Mouse (Mus musculus) stomach, embryonic 15.5 days (tissue): Measurements from ENCODE around the gene Sec1. TPM values are rescaled to one million over a fixed set of nuclear protein-coding genes. Genes with fewer than 3 reads are reported as not detected.

Experiments
- ATAC-seq: fragments of 200-750 bp; cut with Nextera tagmentation; 2 replicates; pipeline ENCODE4 v1.8.0; 2017; ENCODE audit warnings: low read depth, moderate number of reproducible peaks, moderate TSS enrichment; ENCODE audit not compliant: insufficient read depth, low FRiP score
- H3K27ac ChIP-seq: fragments of 300-500 bp; sonication (generic); 2 replicates; pipeline ENCODE4 v1.5.1; 2015; ENCODE audit warnings: mild to moderate bottlenecking, inconsistent platforms
- H3K27me3 ChIP-seq: fragments of 300-500 bp; sonication (generic); replicated peaks from 2 replicates; pipeline ENCODE4 v1.6.1; 2015; ENCODE audit warnings: inconsistent platforms
- H3K36me3 ChIP-seq: fragments of 300-500 bp; sonication (generic); 2 replicates; pipeline ENCODE4 v1.6.1; 2015; ENCODE audit warnings: inconsistent platforms
- H3K4me1 ChIP-seq: fragments of 300-500 bp; sonication (generic); 2 replicates; pipeline ENCODE4 v1.6.1; 2015; ENCODE audit warnings: inconsistent platforms
- H3K4me2 ChIP-seq: fragments of 300-500 bp; sonication (generic); 2 replicates; pipeline ENCODE4 v1.6.1; 2015; ENCODE audit warnings: mild to moderate bottlenecking, inconsistent platforms
- H3K4me3 ChIP-seq: fragments of 300-500 bp; sonication (generic); replicated peaks from 2 replicates; pipeline ENCODE4 v1.5.1; 2015; ENCODE audit warnings: inconsistent platforms
- H3K9ac ChIP-seq: fragments of 300-500 bp; sonication (generic); 2 replicates; pipeline ENCODE4 v1.6.1; 2015; ENCODE audit warnings: inconsistent platforms
- H3K9me3 ChIP-seq: fragments of 300-500 bp; sonication (generic); 2 replicates; pipeline ENCODE4 v1.6.1; 2016; ENCODE audit warnings: inconsistent platforms
- WGBS: fragments of 180-500 bp; shearing (Covaris S2); methylation state at CpG from one replicate; pipeline ENCODE4 v1.1.7; 2015; 5-methylcytosine and 5-hydroxymethylcytosine counted together
- polyA plus RNA-seq: library from polyadenylated mRNA; unstranded; fragments of >200 nt; fragmentation: Nextera tagmentation; extraction: Ambion mirVana; gene quantifications from 2 replicates; pipeline ENCODE4 v1.2.1, GENCODE M21; 2015

Sec1 gene
- polyA plus RNA-seq, 1 experiment from 2014 or later, result 3.6 TPM

DNA sequence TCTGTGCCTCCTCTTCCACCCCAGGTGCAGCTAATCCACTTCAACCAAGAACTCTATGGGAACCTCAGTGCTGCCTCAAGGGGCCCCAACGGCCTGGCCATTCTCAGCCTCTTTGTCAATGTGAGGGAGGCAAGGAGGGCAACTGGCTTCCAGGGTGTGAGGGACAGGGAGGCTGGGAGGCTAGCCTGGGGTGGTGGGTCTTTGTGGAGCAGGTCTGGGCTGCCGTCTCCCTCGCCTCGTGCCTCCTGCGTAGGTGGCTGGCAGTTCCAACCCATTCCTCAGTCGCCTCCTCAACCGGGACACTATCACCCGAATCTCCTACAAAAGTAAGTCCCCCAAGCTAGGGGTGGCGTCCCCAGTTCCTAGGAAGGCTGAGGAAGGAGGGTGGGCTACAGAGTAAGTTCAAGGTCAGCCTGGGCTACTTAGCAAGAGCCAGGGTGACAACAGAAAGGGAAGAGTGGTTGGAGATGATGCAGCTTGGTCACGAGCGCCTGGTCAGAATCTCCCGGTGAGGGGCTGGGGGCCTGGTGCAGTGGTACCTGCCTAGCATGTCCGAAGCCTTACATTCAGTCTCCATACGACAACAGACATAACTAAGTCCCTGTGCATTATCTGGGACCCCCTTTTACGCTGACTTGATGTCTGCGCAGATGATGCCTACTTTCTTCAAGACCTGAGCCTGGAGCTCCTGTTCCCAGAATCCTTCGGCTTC lies 8.8 kb upstream of the Sec1 start:
- Histone ChIP-seq H3K9ac (no peak overlapping the region), H3K4me1 (peaks cover 50% of the 10 kb centered on the region), H3K9me3 (no peaks in the 10 kb centered on the region), H3K27me3 (peaks cover 21% of the 10 kb centered on the region), H3K4me3 (no peak overlapping the region), H3K36me3 (no peaks in the 10 kb centered on the region), H3K27ac (no peak overlapping the region), H3K4me2 (no peak overlapping the region)
- 90% methylated on average over 17 of the region's 17 CpGs for WGBS
- ATAC-seq, result no peak

DNA sequence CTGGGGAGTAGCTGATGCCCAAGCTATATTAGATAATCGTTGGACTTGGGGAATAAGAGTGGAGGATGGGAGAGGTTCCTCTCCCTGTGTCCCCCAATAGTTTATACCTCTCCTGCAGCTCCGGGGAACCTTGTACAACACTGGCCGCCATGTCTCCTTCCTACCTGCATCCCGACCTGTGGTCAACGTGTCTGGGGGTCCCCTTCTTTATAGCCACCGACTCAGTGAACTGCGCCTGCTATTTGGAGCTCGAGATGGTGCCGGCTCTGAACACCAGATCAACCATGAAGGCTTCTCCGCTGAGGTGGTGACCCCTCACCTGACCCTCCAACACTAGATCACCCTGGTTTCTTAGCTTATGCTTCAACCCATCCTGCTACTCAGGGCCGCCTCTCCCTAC lies 8.1 kb upstream of the Sec1 start:
- ATAC-seq, result no peak
- peaks cover 21% of the 10 kb centered on the region for H3K27me3 ChIP-seq
- no peak overlapping the region for H3K27ac ChIP-seq
- H3K4me3 ChIP-seq, result no peak overlapping the region
- peaks cover 44% of the 10 kb centered on the region for H3K4me1 ChIP-seq
- no peak overlapping the region for H3K9ac ChIP-seq
- H3K9me3 ChIP-seq, result no peaks in the 10 kb centered on the region
- H3K4me2 ChIP-seq, result no peak overlapping the region
- 91% methylated on average over 11 of the region's 11 CpGs for WGBS
- H3K36me3 ChIP-seq, result no peaks in the 10 kb centered on the region

DNA sequence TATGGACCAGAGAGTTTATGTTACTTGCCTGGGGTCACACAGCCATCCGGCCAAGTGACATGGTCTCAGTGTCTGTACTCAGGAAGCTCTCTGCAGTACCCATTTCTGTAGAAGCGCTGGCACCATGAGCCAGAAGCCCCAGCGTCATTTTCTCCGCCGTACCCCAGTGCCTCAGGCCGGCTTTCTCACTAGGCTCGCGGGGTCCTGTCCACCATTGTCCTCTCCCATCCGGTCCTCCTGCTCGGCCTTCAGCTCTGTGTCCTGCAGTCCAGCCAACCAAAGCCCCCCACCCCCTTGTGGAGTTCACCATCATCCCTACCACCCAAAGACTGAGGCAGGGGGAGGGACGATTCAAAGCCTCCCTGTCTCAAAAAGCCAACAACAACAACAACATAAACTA lies 7.4 kb upstream of the Sec1 start:
- WGBS, result 85% methylated on average over 11 of the region's 11 CpGs

DNA sequence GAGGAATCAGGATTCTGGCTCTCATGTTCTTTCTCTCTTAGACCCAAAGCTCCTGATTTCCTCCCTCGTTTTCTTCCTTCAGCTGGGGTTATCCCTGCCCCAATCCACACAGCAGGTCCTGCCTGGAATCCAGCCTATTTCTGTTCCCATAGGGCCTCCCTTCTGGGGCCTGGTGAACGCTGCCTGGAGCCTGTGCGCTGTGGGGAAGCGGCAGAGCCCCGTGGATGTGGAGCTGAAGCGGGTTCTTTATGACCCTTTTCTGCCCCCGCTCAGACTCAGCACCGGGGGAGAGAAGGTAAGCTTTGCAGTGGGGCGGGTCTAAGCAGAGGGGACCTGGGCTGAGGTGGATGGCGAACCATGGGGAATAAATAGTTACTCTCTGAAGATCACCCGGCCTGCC lies 6.9 kb upstream of the Sec1 start:
- Histone ChIP-seq H3K27ac (peak overlapping the region; percentile 69; the same call in 1 of the 2 replicates), H3K36me3 (no peaks in the 10 kb centered on the region), H3K9me3 (no peaks in the 10 kb centered on the region), H3K4me2 (peak overlapping the region; percentile 83), H3K9ac (no peak overlapping the region), H3K4me3 (peak overlapping the region; percentile 43), H3K27me3 (peaks cover 21% of the 10 kb centered on the region), H3K4me1 (peaks cover 32% of the 10 kb centered on the region)
- ATAC-seq, result no peak
- WGBS, result 33% methylated on average over 11 of the region's 11 CpGs

More for the DNA sequence above, 7.4 kb upstream of the Sec1 start:
- no peak for ATAC-seq
- H3K27ac ChIP-seq, result no peak overlapping the region
- H3K4me3 ChIP-seq, result no peak overlapping the region
- H3K9me3 ChIP-seq, result no peaks in the 10 kb centered on the region
- no peaks in the 10 kb centered on the region for H3K36me3 ChIP-seq
- H3K4me1 ChIP-seq, result peaks cover 37% of the 10 kb centered on the region
- peaks cover 21% of the 10 kb centered on the region for H3K27me3 ChIP-seq
- no peak overlapping the region for H3K9ac ChIP-seq
- no peak overlapping the region for H3K4me2 ChIP-seq

DNA sequence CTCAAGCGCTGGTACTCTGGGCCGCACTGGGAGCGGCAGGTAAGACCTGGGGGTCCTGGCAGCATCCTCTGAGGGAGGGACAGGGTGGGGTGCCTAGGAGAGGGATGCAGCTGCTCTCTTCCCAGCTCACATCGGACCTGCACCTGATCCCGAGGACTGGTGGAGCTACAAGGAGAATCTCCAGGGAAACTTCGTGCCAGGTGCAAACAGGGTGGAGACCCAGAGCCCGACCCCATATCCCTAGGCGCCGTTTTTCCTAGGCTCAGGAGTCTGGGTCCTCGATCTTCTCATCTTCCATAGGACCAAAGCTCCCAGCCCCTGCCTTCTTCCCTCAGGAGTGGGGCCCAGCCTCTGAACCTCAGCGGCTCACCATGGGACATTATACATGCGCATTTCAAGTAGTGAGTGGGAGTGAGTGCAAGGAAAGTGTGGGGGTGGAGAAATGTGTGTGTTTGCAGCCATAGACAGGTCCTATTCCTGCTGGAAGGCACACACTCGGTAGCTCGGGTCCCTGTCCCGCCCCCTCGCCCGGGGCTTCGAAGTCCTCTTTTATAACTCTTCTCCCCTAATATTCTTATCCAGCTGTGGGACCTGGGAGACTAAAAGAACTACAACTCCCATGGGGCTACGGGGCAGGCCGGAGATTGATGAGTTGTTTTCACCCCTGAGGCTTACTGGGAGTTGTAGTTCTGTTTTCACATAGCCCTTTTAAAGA lies 6.3 kb upstream of the Sec1 start:
- Histone ChIP-seq H3K9me3 (no peaks in the 10 kb centered on the region), H3K27ac (no peak overlapping the region), H3K4me3 (peak overlapping the region; percentile 43), H3K4me1 (peaks cover 26% of the 10 kb centered on the region), H3K27me3 (peaks cover 21% of the 10 kb centered on the region), H3K4me2 (peak overlapping the region; percentile 83), H3K36me3 (no peaks in the 10 kb centered on the region), H3K9ac (peak overlapping the region; percentile 9; the same call in 1 of the 2 replicates)
- under 1% methylated on average over 20 of the region's 20 CpGs for WGBS
- no peak for ATAC-seq

DNA sequence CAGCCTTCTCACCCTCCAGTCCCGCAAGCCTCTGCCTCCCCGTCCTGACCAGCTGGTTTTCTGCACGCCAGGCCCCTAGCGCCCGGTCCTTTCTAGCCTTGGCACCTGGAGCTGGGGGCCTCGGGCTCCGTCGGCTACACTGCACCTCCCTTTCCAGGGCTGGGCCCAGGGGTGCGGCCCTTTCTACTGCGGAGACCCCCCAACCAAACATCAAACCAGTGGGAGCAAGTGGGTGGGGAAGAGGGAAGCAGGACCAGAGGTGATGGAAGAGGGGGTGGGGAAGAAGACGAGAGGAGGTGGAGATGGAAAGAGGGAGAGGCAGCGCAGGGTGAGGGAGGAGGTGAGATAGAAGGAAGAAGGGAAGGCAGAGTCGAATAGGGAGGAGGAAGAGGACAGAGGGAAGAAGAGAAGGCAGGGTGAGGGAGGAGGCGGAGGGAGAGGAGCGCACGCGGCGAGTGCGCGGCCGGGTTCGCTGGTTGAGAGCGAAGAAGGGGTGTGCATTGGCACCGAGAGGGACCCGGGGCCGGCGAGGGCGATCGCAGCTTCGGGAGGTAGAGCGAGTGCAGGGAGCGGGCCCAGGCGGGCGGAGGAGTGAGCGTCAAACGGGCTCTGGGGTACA lies 5.4 kb upstream of the Sec1 start, which contains the start of gene Car11:
TSS of gene Car11 (plus strand) at position 321 of the 619 bp plus-strand sequence.
- Histone ChIP-seq H3K36me3 (no peaks in the 10 kb centered on the region), H3K4me1 (peaks cover 22% of the 10 kb centered on the region), H3K9me3 (no peaks in the 10 kb centered on the region), H3K9ac (peak within 1 kb of the TSS; percentile 9; the same call in 1 of the 2 replicates), H3K4me3 (peak within 1 kb of the TSS; percentile 43), H3K4me2 (peak within 1 kb of the TSS; percentile 83), H3K27ac (no peak within 1 kb of the TSS), H3K27me3 (peaks cover 21% of the 10 kb centered on the region)
- WGBS, result 2% methylated on average over 36 of the region's 36 CpGs
- no peak for ATAC-seq

DNA sequence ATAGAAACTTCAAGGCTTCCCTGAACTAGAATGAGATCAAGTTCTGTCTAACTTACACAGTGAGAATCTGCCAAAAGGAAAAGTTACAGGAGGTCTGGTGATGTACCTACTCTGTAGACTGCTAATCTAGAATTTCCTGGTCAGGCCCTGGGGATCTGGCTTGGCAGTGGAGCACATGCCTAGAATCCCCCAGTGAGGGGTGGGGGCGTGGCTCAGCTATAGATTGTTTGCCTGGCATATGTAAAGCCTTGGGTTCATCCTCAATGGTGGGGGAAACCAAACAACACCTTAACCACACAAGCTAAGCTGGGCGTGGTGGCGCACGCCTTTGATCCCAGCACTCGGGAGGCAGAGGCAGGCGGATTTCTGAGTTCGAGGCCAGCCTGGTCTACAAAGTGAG lies 3.7 kb upstream of the Sec1 start:
- H3K4me2 ChIP-seq, result no peak overlapping the region
- H3K27ac ChIP-seq, result no peak overlapping the region
- H3K9ac ChIP-seq, result no peak overlapping the region
- 77% methylated on average over 7 of the region's 7 CpGs for WGBS
- peaks cover 13% of the 10 kb centered on the region for H3K4me1 ChIP-seq
- H3K4me3 ChIP-seq, result no peak overlapping the region
- H3K36me3 ChIP-seq, result no peaks in the 10 kb centered on the region
- no peak for ATAC-seq
- no peaks in the 10 kb centered on the region for H3K9me3 ChIP-seq
- H3K27me3 ChIP-seq, result peaks cover 21% of the 10 kb centered on the region

DNA sequence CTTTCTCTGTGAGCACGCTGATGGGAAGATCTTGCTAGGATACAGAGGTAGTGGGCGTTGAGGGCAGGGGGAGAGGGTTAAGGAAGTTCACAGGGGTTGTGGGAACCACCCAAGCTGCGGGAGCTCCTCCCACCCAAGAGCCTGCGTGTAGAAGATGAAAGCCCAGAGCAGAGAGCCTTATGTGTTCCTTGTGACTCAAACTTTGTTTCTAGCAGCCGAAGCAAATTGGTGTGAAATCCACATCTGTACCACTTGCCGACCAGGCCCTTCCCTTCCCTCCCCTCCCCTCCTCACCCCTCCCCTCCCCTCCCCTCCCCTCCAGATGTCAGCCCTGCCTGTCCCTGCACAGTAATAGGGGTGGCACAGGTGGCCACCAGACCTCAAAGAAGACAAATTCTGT lies 896 bp upstream of the Sec1 start:
- 13% methylated on average over 6 of the region's 6 CpGs for WGBS
- peaks cover 8% of the 10 kb centered on the region; the same call in 1 of the 2 replicates for H3K4me1 ChIP-seq
- H3K9me3 ChIP-seq, result no peaks in the 10 kb centered on the region
- H3K27me3 ChIP-seq, result peaks cover 18% of the 10 kb centered on the region
- no peak for ATAC-seq
- no peaks in the 10 kb centered on the region for H3K36me3 ChIP-seq
- H3K27ac ChIP-seq, result no peak overlapping the region
- H3K4me2 ChIP-seq, result no peak overlapping the region
- no peak overlapping the region for H3K4me3 ChIP-seq
- H3K9ac ChIP-seq, result no peak overlapping the region

DNA sequence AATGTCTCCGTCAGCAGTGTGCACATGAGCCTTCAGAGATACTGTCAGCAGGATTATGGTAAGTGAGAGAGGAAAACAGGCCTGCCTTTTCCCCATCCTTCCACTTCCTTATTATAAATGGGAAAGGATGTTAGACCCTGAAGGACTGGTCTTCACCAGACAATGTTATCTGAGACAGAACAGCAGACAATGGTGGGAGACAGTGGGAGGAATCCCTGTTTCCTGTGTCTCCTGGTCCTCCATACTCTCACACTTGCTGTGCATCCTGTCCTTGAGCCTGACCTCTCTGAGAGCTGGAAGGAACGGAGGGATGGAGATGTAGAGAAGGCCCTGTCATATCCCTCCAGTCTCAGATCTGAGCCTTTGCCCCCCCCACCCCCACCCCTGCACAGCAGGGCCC lies 1.8 kb downstream of the Sec1 start:
- no peaks in the 10 kb centered on the region for H3K27me3 ChIP-seq
- no peak overlapping the region for H3K4me3 ChIP-seq
- no peak overlapping the region for H3K4me2 ChIP-seq
- H3K9ac ChIP-seq, result no peak overlapping the region
- no peak for ATAC-seq
- no peaks in the 10 kb centered on the region for H3K4me1 ChIP-seq
- H3K27ac ChIP-seq, result no peak overlapping the region
- no peaks in the 10 kb centered on the region for H3K36me3 ChIP-seq
- no peaks in the 10 kb centered on the region for H3K9me3 ChIP-seq
- 83% methylated on average over 2 of the region's 2 CpGs for WGBS

DNA sequence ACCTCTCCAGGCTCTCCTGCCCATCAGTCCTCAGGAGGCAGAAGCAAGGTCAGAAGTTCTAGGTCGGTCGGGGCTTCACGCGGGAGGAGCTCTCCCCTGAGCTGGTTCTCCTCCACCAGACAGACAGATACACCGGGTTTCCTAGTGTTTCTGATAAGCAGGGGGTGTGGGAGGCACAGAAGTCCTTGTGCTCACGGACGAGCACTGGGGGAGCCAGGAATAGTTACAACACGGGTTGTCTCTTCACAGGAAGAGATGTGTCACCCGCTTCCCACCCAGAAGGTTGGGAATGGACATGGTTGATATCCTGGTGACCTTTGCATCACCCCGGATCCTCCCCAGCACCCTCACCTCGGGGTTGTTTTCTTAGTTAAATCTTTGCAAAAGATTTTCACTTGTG lies 4.4 kb downstream of the Sec1 start:
- ATAC-seq, result no peak
- 63% methylated on average over 11 of the region's 11 CpGs for WGBS
- Histone ChIP-seq H3K4me3 (no peak overlapping the region), H3K27me3 (no peaks in the 10 kb centered on the region), H3K27ac (no peak overlapping the region), H3K36me3 (no peaks in the 10 kb centered on the region), H3K9ac (no peak overlapping the region), H3K4me1 (peaks cover 17% of the 10 kb centered on the region), H3K9me3 (no peaks in the 10 kb centered on the region), H3K4me2 (no peak overlapping the region)

DNA sequence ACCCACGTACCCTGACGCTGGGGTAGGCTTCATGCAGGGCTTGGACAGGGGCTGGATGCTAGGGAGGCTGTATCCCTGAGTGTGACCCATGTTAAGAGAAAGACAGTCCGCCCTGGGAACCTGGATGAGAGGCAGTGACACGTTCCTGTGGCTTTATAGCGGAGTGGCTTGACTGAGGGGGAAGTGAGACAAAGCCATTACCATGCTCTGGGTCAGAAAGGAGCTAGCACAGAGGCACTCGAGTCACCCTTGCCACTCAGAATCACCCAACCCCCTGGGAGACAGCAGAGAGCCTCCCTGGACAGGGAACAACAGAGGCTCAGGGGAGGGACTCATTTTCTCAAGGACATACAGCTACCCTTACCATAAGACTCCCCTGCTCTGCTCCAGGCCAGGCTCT lies 5.1 kb downstream of the Sec1 start:
- H3K27me3 ChIP-seq, result no peaks in the 10 kb centered on the region
- no peak for ATAC-seq
- no peak overlapping the region for H3K4me2 ChIP-seq
- no peaks in the 10 kb centered on the region for H3K9me3 ChIP-seq
- WGBS, result 68% methylated on average over 6 of the region's 6 CpGs
- no peak overlapping the region for H3K9ac ChIP-seq
- H3K36me3 ChIP-seq, result no peaks in the 10 kb centered on the region
- H3K4me3 ChIP-seq, result no peak overlapping the region
- peaks cover 21% of the 10 kb centered on the region for H3K4me1 ChIP-seq
- no peak overlapping the region for H3K27ac ChIP-seq

DNA sequence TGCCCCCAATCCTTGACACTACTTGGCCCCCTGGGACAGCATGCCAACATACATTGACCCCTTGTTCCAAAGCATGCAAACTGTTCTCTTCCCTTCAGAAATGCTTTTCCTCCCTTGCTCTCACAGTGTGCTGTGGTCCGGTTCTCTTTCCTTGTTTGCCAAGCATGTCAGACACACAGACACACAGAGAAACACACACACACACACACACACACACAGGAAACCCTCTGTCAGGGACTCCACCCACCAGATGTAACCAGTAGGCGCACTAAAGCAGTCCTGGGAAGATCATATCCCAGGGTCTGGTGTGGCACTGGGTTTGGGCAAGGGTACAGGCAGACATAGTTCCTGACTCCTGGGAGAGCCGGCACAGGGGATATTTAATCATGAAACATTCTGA lies 7.4 kb downstream of the Sec1 start:
- no peak overlapping the region for H3K4me3 ChIP-seq
- no peak overlapping the region for H3K9ac ChIP-seq
- no peak for ATAC-seq
- no peak overlapping the region for H3K4me2 ChIP-seq
- H3K27me3 ChIP-seq, result no peaks in the 10 kb centered on the region
- WGBS, result 64% methylated on average over 3 of the region's 3 CpGs
- no peaks in the 10 kb centered on the region for H3K9me3 ChIP-seq
- H3K36me3 ChIP-seq, result no peaks in the 10 kb centered on the region
- H3K27ac ChIP-seq, result no peak overlapping the region
- H3K4me1 ChIP-seq, result peaks cover 29% of the 10 kb centered on the region
